Mouse (Mus musculus): ENCODE results near the gene Soat1.

The Soat1 gene

GRCm38 (mm10) chr1:156495025-156495424 lies 20.9 kb upstream of the Soat1 start:
- H3K9me3 ChIP-seq (ENCODE audit: low read length): no peaks in the 10 kb centered on the region
- H3K4me1 ChIP-seq (replicated peaks; ENCODE audit: low read depth, low read length): no peaks in the 10 kb centered on the region
- no peaks in the 10 kb centered on the region for H3K36me3 ChIP-seq (ENCODE audit: insufficient read depth, low read length)
- TF ChIP-seq CTCF (conservative IDR thresholded peaks at IDR 0.05; ENCODE audit: low read length): no peak
- TF ChIP-seq NANOG (IDR thresholded peaks at IDR 0.05; ENCODE audit: borderline replicate concordance, low read length): no peak
- no peak for TF ChIP-seq POU5F1 (IDR thresholded peaks at IDR 0.05; ENCODE audit: borderline replicate concordance, low read length)
- no peak overlapping the region for H3K4me3 ChIP-seq (replicated peaks; ENCODE audit: low read length)
- no peaks in the 10 kb centered on the region for H3K27me3 ChIP-seq (ENCODE audit: insufficient read depth, low read length)

- H3K4me1 ChIP-seq (replicated peaks; ENCODE audit: low read depth, low read length): no peaks in the 10 kb centered on the region
- H3K27me3 ChIP-seq (ENCODE audit: insufficient read depth, low read length): no peaks in the 10 kb centered on the region
- TF ChIP-seq POU5F1 (IDR thresholded peaks at IDR 0.05; ENCODE audit: borderline replicate concordance, low read length) (no peak), CTCF (conservative IDR thresholded peaks at IDR 0.05; ENCODE audit: low read length) (no peak), NANOG (IDR thresholded peaks at IDR 0.05; ENCODE audit: borderline replicate concordance, low read length) (no peak)
- H3K9me3 ChIP-seq (ENCODE audit: low read length): no peaks in the 10 kb centered on the region
- no peak overlapping the region for H3K4me3 ChIP-seq (replicated peaks; ENCODE audit: low read length)
- H3K36me3 ChIP-seq (ENCODE audit: insufficient read depth, low read length): no peaks in the 10 kb centered on the region
These were observed 17.2 kb upstream of the Soat1 start for GRCm38 (mm10) chr1:156491226-156491796.

GRCm38 (mm10) chr1:156488031-156488430 lies 13.9 kb upstream of the Soat1 start:
- no peak overlapping the region for H3K4me3 ChIP-seq (replicated peaks; ENCODE audit: low read length)
- H3K27me3 ChIP-seq (ENCODE audit: insufficient read depth, low read length): peaks cover 2% of the 10 kb centered on the region; the same call in 1 of the 2 replicates
- TF ChIP-seq POU5F1 (IDR thresholded peaks at IDR 0.05; ENCODE audit: borderline replicate concordance, low read length) (no peak), CTCF (conservative IDR thresholded peaks at IDR 0.05; ENCODE audit: low read length) (no peak), NANOG (IDR thresholded peaks at IDR 0.05; ENCODE audit: borderline replicate concordance, low read length) (no peak)
- no peaks in the 10 kb centered on the region for H3K4me1 ChIP-seq (replicated peaks; ENCODE audit: low read depth, low read length)
- no peaks in the 10 kb centered on the region for H3K9me3 ChIP-seq (ENCODE audit: low read length)
- no peaks in the 10 kb centered on the region for H3K36me3 ChIP-seq (ENCODE audit: insufficient read depth, low read length)

- Histone ChIP-seq H3K9me3 (ENCODE audit: low read length) (no peaks in the 10 kb centered on the region), H3K4me1 (replicated peaks; ENCODE audit: low read depth, low read length) (no peaks in the 10 kb centered on the region), H3K36me3 (ENCODE audit: insufficient read depth, low read length) (no peaks in the 10 kb centered on the region), H3K4me3 (replicated peaks; ENCODE audit: low read length) (no peak overlapping the region), H3K27me3 (ENCODE audit: insufficient read depth, low read length) (peaks cover 2% of the 10 kb centered on the region; the same call in 1 of the 2 replicates)
- no peak for TF ChIP-seq NANOG (IDR thresholded peaks at IDR 0.05; ENCODE audit: borderline replicate concordance, low read length)
- TF ChIP-seq CTCF (conservative IDR thresholded peaks at IDR 0.05; ENCODE audit: low read length): peak; percentile 64
- no peak for TF ChIP-seq POU5F1 (IDR thresholded peaks at IDR 0.05; ENCODE audit: borderline replicate concordance, low read length)
These were observed 13.4 kb upstream of the Soat1 start for GRCm38 (mm10) chr1:156487498-156487897.

GRCm38 (mm10) chr1:156481826-156482225 lies 7.7 kb upstream of the Soat1 start:
- peaks cover 5% of the 10 kb centered on the region; the same call in 1 of the 2 replicates for H3K4me1 ChIP-seq (replicated peaks; ENCODE audit: low read depth, low read length)
- no peaks in the 10 kb centered on the region for H3K36me3 ChIP-seq (ENCODE audit: insufficient read depth, low read length)
- no peaks in the 10 kb centered on the region for H3K9me3 ChIP-seq (ENCODE audit: low read length)
- H3K4me3 ChIP-seq (replicated peaks; ENCODE audit: low read length): no peak overlapping the region
- H3K27me3 ChIP-seq (ENCODE audit: insufficient read depth, low read length): peaks cover 11% of the 10 kb centered on the region
- TF ChIP-seq CTCF (conservative IDR thresholded peaks at IDR 0.05; ENCODE audit: low read length) (peak; percentile 16; the same call in 1 of the 2 replicates), POU5F1 (IDR thresholded peaks at IDR 0.05; ENCODE audit: borderline replicate concordance, low read length) (no peak)

GRCm38 (mm10) chr1:156476535-156476934 lies 2.4 kb upstream of the Soat1 start:
- H3K27me3 ChIP-seq (ENCODE audit: insufficient read depth, low read length): peaks cover 16% of the 10 kb centered on the region
- H3K4me3 ChIP-seq (replicated peaks; ENCODE audit: low read length): no peak overlapping the region
- no peaks in the 10 kb centered on the region; the same call in 1 of the 2 replicates for H3K36me3 ChIP-seq (ENCODE audit: insufficient read depth, low read length)
- H3K4me1 ChIP-seq (replicated peaks; ENCODE audit: low read depth, low read length): peaks cover 26% of the 10 kb centered on the region
- no peaks in the 10 kb centered on the region for H3K9me3 ChIP-seq (ENCODE audit: low read length)
- TF ChIP-seq NANOG (IDR thresholded peaks at IDR 0.05; ENCODE audit: borderline replicate concordance, low read length) (no peak), CTCF (conservative IDR thresholded peaks at IDR 0.05; ENCODE audit: low read length) (no peak), POU5F1 (IDR thresholded peaks at IDR 0.05; ENCODE audit: borderline replicate concordance, low read length) (no peak)

GRCm38 (mm10) chr1:156476016-156476415 lies 1.9 kb upstream of the Soat1 start:
- Histone ChIP-seq H3K4me3 (replicated peaks; ENCODE audit: low read length) (no peak overlapping the region), H3K36me3 (ENCODE audit: insufficient read depth, low read length) (no peaks in the 10 kb centered on the region; the same call in 1 of the 2 replicates), H3K4me1 (replicated peaks; ENCODE audit: low read depth, low read length) (peaks cover 26% of the 10 kb centered on the region), H3K27me3 (ENCODE audit: insufficient read depth, low read length) (peaks cover 16% of the 10 kb centered on the region), H3K9me3 (ENCODE audit: low read length) (no peaks in the 10 kb centered on the region)
- TF ChIP-seq CTCF (conservative IDR thresholded peaks at IDR 0.05; ENCODE audit: low read length) (no peak), POU5F1 (IDR thresholded peaks at IDR 0.05; ENCODE audit: borderline replicate concordance, low read length) (no peak), NANOG (IDR thresholded peaks at IDR 0.05; ENCODE audit: borderline replicate concordance, low read length) (no peak)

- TF ChIP-seq CTCF (conservative IDR thresholded peaks at IDR 0.05; ENCODE audit: low read length) (no peak), NANOG (IDR thresholded peaks at IDR 0.05; ENCODE audit: borderline replicate concordance, low read length) (no peak), POU5F1 (IDR thresholded peaks at IDR 0.05; ENCODE audit: borderline replicate concordance, low read length) (no peak)
- no peaks in the 10 kb centered on the region; the same call in 1 of the 2 replicates for H3K36me3 ChIP-seq (ENCODE audit: insufficient read depth, low read length)
- H3K4me1 ChIP-seq (replicated peaks; ENCODE audit: low read depth, low read length): peaks cover 26% of the 10 kb centered on the region
- H3K27me3 ChIP-seq (ENCODE audit: insufficient read depth, low read length): peaks cover 11% of the 10 kb centered on the region
- no peaks in the 10 kb centered on the region for H3K9me3 ChIP-seq (ENCODE audit: low read length)
- no peak overlapping the region for H3K4me3 ChIP-seq (replicated peaks; ENCODE audit: low read length)
These were observed 723 bp upstream of the Soat1 start for GRCm38 (mm10) chr1:156474854-156475253.

GRCm38 (mm10) chr1:156473003-156473402 lies 1.1 kb downstream of the Soat1 start:
- Histone ChIP-seq H3K27me3 (ENCODE audit: insufficient read depth, low read length) (peaks cover 14% of the 10 kb centered on the region), H3K9me3 (ENCODE audit: low read length) (no peaks in the 10 kb centered on the region), H3K36me3 (ENCODE audit: insufficient read depth, low read length) (no peaks in the 10 kb centered on the region; the same call in 1 of the 2 replicates), H3K4me1 (replicated peaks; ENCODE audit: low read depth, low read length) (peaks cover 26% of the 10 kb centered on the region), H3K4me3 (replicated peaks; ENCODE audit: low read length) (peak overlapping the region; percentile 92)
- no peak for TF ChIP-seq CTCF (conservative IDR thresholded peaks at IDR 0.05; ENCODE audit: low read length)
- TF ChIP-seq POU5F1 (IDR thresholded peaks at IDR 0.05; ENCODE audit: borderline replicate concordance, low read length): no peak
- no peak for TF ChIP-seq NANOG (IDR thresholded peaks at IDR 0.05; ENCODE audit: borderline replicate concordance, low read length)

Data from E14TG2a.4 (cell line).